Mouse (Mus musculus): ENCODE results near the gene Agk. TPM values are rescaled to one million over a fixed set of nuclear protein-coding genes. Genes with fewer than 3 reads are reported as not detected.

Agk gene
- polyA plus RNA-seq, 1 experiment from 2014 or later: 17.3 TPM

DNA sequence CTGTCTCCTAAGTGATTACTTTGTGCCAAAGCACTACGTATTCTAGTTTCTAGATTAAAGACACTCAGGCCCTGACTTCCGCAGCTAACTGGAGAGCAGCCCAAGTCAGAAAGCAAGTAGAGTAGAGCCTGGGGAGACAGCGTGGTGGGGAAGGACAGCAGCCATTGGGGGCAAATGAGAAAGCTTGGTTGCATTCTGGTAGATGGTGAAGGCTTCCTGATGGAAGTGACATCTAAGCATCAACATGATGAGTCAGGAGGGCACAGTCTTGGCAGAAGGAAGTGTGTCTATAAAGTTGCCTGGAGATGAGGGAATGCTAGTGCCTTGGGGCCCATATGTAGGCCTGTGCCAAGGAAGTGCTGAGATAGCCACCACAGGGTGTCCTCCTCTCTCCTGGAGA lies 88.6 kb downstream of the Agk start:
- ATAC-seq (ENCODE audit: low read depth) (no peak), DNase-seq (no peak)
- Histone ChIP-seq H3K4me3 (replicated peaks) (no peak overlapping the region), H3K27ac (no peak overlapping the region), H3K4me1 (replicated peaks) (no peaks in the 10 kb centered on the region), H3K27me3 (no peaks in the 10 kb centered on the region), H3K9ac (no peak overlapping the region), H3K9me3 (replicated peaks) (no peaks in the 10 kb centered on the region), H3K36me3 (no peaks in the 10 kb centered on the region), H3K4me2 (no peak overlapping the region)
- 73% methylated on average over 3 of the region's 3 CpGs for WGBS (ENCODE audit: insufficient replicate concordance)

GRCm38 (mm10) chr6:40415799-40416198 lies 90.8 kb downstream of the Agk start:
- ATAC-seq (ENCODE audit: low read depth): no peak

GRCm38 (mm10) chr6:40418386-40418785 lies 93.4 kb downstream of the Agk start:
- Histone ChIP-seq H3K9ac (no peak overlapping the region), H3K4me1 (replicated peaks) (no peaks in the 10 kb centered on the region), H3K36me3 (no peaks in the 10 kb centered on the region), H3K4me2 (no peak overlapping the region), H3K4me3 (replicated peaks) (no peak overlapping the region), H3K9me3 (replicated peaks) (no peaks in the 10 kb centered on the region), H3K27me3 (no peaks in the 10 kb centered on the region), H3K27ac (no peak overlapping the region)
- DNase-seq (no peak), ATAC-seq (ENCODE audit: low read depth) (no peak)
- 77% methylated on average over 4 of the region's 4 CpGs for WGBS (ENCODE audit: insufficient replicate concordance)

More at GRCm38 (mm10) chr6:40415799-40416198, 90.8 kb downstream of the Agk start:
- no peak for DNase-seq
- Histone ChIP-seq H3K4me1 (replicated peaks) (no peaks in the 10 kb centered on the region), H3K4me2 (no peak overlapping the region), H3K36me3 (no peaks in the 10 kb centered on the region), H3K9me3 (replicated peaks) (no peaks in the 10 kb centered on the region), H3K9ac (no peak overlapping the region), H3K27me3 (no peaks in the 10 kb centered on the region), H3K4me3 (replicated peaks) (no peak overlapping the region), H3K27ac (no peak overlapping the region)
- 59% methylated on average over 5 of the region's 5 CpGs for WGBS (ENCODE audit: insufficient replicate concordance)

DNA sequence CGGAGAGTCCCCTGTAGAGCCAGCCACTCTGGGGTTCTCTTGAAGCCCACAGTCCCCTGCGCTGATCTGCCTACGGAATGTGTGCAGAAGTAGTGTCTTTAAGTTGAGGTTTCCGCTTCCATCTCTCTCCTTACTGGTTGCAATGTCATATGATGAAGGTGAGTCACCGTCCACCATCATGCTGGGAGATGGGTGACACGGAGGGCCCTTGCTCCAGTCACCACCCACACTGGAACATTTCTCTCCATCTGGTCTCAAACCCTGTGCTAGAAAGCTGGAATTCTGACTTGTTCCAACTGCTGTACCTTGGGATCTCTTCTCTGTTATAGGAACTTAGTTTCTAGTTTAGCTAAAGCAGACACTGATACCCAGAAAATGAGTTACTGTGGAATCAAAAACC lies 96.1 kb downstream of the Agk start:
- no peak for ATAC-seq (ENCODE audit: low read depth)

GRCm38 (mm10) chr6:40423013-40423412 lies 98.0 kb downstream of the Agk start:
- no peaks in the 10 kb centered on the region for H3K36me3 ChIP-seq
- ATAC-seq (ENCODE audit: low read depth): no peak
- DNase-seq: no peak
- 55% methylated on average over 1 of the region's 1 CpGs for WGBS (ENCODE audit: insufficient replicate concordance)
- no peak overlapping the region for H3K9ac ChIP-seq
- H3K27ac ChIP-seq: no peak overlapping the region
- H3K27me3 ChIP-seq: no peaks in the 10 kb centered on the region
- no peaks in the 10 kb centered on the region for H3K4me1 ChIP-seq (replicated peaks)
- H3K9me3 ChIP-seq (replicated peaks): no peaks in the 10 kb centered on the region
- H3K4me3 ChIP-seq (replicated peaks): no peak overlapping the region
- H3K4me2 ChIP-seq: no peak overlapping the region

More for the DNA sequence above, 96.1 kb downstream of the Agk start:
- no peak for DNase-seq
- no peak overlapping the region for H3K27ac ChIP-seq
- WGBS (ENCODE audit: insufficient replicate concordance): 77% methylated on average over 6 of the region's 6 CpGs
- no peaks in the 10 kb centered on the region for H3K27me3 ChIP-seq
- H3K9me3 ChIP-seq (replicated peaks): no peaks in the 10 kb centered on the region
- H3K4me1 ChIP-seq (replicated peaks): no peaks in the 10 kb centered on the region
- no peak overlapping the region for H3K4me3 ChIP-seq (replicated peaks)
- no peak overlapping the region for H3K9ac ChIP-seq
- H3K4me2 ChIP-seq: no peak overlapping the region
- H3K36me3 ChIP-seq: no peaks in the 10 kb centered on the region

DNA sequence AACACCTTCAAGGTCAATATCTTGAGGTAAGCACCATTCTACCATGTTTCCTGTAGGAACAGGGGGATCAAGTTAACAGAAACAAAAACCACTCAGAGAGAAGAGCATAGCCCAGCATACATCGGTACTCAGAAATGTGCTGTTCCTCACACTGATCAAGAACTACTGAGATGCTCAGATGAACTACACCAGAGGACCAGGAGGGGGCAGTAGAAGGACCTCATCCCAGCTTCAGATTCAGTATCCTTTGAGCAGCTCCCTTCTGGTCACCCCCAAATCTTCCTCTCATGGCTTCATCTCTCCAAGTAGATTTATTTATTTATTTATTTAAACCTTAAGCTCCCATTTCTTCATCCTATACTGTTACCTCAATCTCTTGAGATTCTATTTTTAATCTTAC lies 98.8 kb downstream of the Agk start:
- H3K27ac ChIP-seq: no peak overlapping the region
- ATAC-seq (ENCODE audit: low read depth): no peak
- no peak overlapping the region for H3K9ac ChIP-seq
- DNase-seq: no peak
- no peak overlapping the region for H3K4me3 ChIP-seq (replicated peaks)
- 52% methylated on average over 1 of the region's 1 CpGs for WGBS (ENCODE audit: insufficient replicate concordance)
- no peaks in the 10 kb centered on the region for H3K9me3 ChIP-seq (replicated peaks)
- no peaks in the 10 kb centered on the region for H3K4me1 ChIP-seq (replicated peaks)
- no peaks in the 10 kb centered on the region for H3K36me3 ChIP-seq
- no peaks in the 10 kb centered on the region for H3K27me3 ChIP-seq
- H3K4me2 ChIP-seq: no peak overlapping the region

DNA sequence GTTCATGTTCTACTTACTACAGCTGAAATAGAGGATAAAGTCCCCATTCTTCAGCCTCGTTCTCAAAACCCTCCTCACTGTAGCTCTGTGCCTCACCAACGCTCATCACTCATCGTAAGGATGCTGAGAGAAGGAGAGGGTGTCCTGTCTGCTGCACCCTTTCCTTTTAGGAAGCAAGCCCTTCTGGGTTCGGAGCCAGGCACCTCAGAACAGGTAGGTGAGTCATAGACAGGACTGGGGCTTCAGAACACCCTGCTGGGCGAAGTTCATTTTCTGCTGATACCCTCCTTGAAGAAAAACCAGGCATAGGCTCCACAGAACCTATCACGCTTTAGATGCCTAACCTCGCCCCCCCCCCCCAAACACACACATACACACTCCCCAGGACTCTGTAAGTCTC lies 102.5 kb downstream of the Agk start:
- 58% methylated on average over 7 of the region's 7 CpGs for WGBS (ENCODE audit: insufficient replicate concordance)
- Histone ChIP-seq H3K36me3 (no peaks in the 10 kb centered on the region), H3K9me3 (replicated peaks) (no peaks in the 10 kb centered on the region), H3K4me1 (replicated peaks) (peaks cover 6% of the 10 kb centered on the region; the same call in 1 of the 2 replicates), H3K27ac (no peak overlapping the region), H3K4me2 (no peak overlapping the region), H3K4me3 (replicated peaks) (no peak overlapping the region), H3K27me3 (no peaks in the 10 kb centered on the region), H3K9ac (no peak overlapping the region)
- ATAC-seq (ENCODE audit: low read depth): no peak
- DNase-seq: no peak

GRCm38 (mm10) chr6:40428696-40429095 lies 103.7 kb downstream of the Agk start:
- Histone ChIP-seq H3K9me3 (replicated peaks) (no peaks in the 10 kb centered on the region), H3K4me2 (no peak overlapping the region), H3K36me3 (no peaks in the 10 kb centered on the region), H3K9ac (no peak overlapping the region), H3K4me3 (replicated peaks) (no peak overlapping the region), H3K27me3 (peaks cover 4% of the 10 kb centered on the region), H3K27ac (no peak overlapping the region), H3K4me1 (replicated peaks) (peaks cover 6% of the 10 kb centered on the region; the same call in 1 of the 2 replicates)
- ATAC-seq (ENCODE audit: low read depth) (no peak), DNase-seq (no peak)
- 54% methylated on average over 3 of the region's 3 CpGs for WGBS (ENCODE audit: insufficient replicate concordance)

GRCm38 (mm10) chr6:40429521-40429931 lies 104.6 kb downstream of the Agk start:
- no peak overlapping the region for H3K4me2 ChIP-seq
- H3K27ac ChIP-seq: no peak overlapping the region
- H3K9ac ChIP-seq: no peak overlapping the region
- peaks cover 12% of the 10 kb centered on the region for H3K27me3 ChIP-seq
- DNase-seq (no peak), ATAC-seq (ENCODE audit: low read depth) (no peak)
- H3K36me3 ChIP-seq: no peaks in the 10 kb centered on the region
- H3K9me3 ChIP-seq (replicated peaks): no peaks in the 10 kb centered on the region
- H3K4me1 ChIP-seq (replicated peaks): peaks cover 6% of the 10 kb centered on the region; the same call in 1 of the 2 replicates
- H3K4me3 ChIP-seq (replicated peaks): no peak overlapping the region
- 63% methylated on average over 4 of the region's 4 CpGs for WGBS (ENCODE audit: insufficient replicate concordance)

GRCm38 (mm10) chr6:40430251-40430650 lies 105.3 kb downstream of the Agk start:
- 50% methylated on average over 3 of the region's 3 CpGs for WGBS (ENCODE audit: insufficient replicate concordance)
- Histone ChIP-seq H3K27me3 (peaks cover 20% of the 10 kb centered on the region), H3K27ac (no peak overlapping the region), H3K9me3 (replicated peaks) (no peaks in the 10 kb centered on the region), H3K9ac (no peak overlapping the region), H3K4me1 (replicated peaks) (peaks cover 12% of the 10 kb centered on the region), H3K4me2 (no peak overlapping the region), H3K36me3 (no peaks in the 10 kb centered on the region), H3K4me3 (replicated peaks) (no peak overlapping the region)
- no peak for DNase-seq
- no peak for ATAC-seq (ENCODE audit: low read depth)

- H3K4me3 ChIP-seq (replicated peaks): no peak overlapping the region
- H3K9me3 ChIP-seq (replicated peaks): no peaks in the 10 kb centered on the region
- DNase-seq (no peak), ATAC-seq (ENCODE audit: low read depth) (no peak)
- no peaks in the 10 kb centered on the region for H3K36me3 ChIP-seq
- H3K4me2 ChIP-seq: no peak overlapping the region
- peaks cover 18% of the 10 kb centered on the region for H3K4me1 ChIP-seq (replicated peaks)
- H3K27me3 ChIP-seq: peaks cover 26% of the 10 kb centered on the region
- WGBS (ENCODE audit: insufficient replicate concordance): 54% methylated on average over 3 of the region's 3 CpGs
- H3K27ac ChIP-seq: no peak overlapping the region
- no peak overlapping the region for H3K9ac ChIP-seq
These were observed 105.9 kb downstream of the Agk start for GRCm38 (mm10) chr6:40430878-40431277.

GRCm38 (mm10) chr6:40431356-40431755 lies 106.4 kb downstream of the Agk start:
- Histone ChIP-seq H3K9ac (no peak overlapping the region), H3K4me2 (no peak overlapping the region), H3K27ac (no peak overlapping the region), H3K9me3 (replicated peaks) (no peaks in the 10 kb centered on the region), H3K36me3 (no peaks in the 10 kb centered on the region), H3K4me3 (replicated peaks) (no peak overlapping the region), H3K4me1 (replicated peaks) (peaks cover 22% of the 10 kb centered on the region), H3K27me3 (peaks cover 31% of the 10 kb centered on the region)
- DNase-seq (no peak), ATAC-seq (ENCODE audit: low read depth) (no peak)
- 28% methylated on average over 4 of the region's 4 CpGs for WGBS (ENCODE audit: insufficient replicate concordance)

All from liver, embryonic 13.5 days (tissue).